Mouse (Mus musculus) heart, embryonic 11.5 days (tissue): ENCODE results near the gene Olfr1110. TPM values are rescaled to one million over a fixed set of nuclear protein-coding genes. Genes with fewer than 3 reads are reported as not detected.
"Not testable (repeated sequence)": the region's sequence is repeated elsewhere in the genome, so short reads cannot be mapped to it uniquely, and the experiment has no call there.

Source experiments
- ATAC-seq: fragments of 200-750 bp; cut with Nextera tagmentation; replicated peaks from 2 replicates; pipeline ENCODE4 v1.8.0; 2017; ENCODE audit warnings: moderate library complexity; ENCODE audit not compliant: insufficient number of reproducible peaks, low FRiP score, low TSS enrichment
- H3K27ac ChIP-seq: fragments of 300-500 bp; sonication (generic); 2 replicates; pipeline ENCODE4 v1.5.1; 2014; ENCODE audit warnings: mild to moderate bottlenecking, low read depth, low read length
- H3K27me3 ChIP-seq: fragments of 300-500 bp; sonication (generic); 2 replicates; pipeline ENCODE4 v1.6.1; 2014; ENCODE audit warnings: mild to moderate bottlenecking, low read length, mixed read lengths; ENCODE audit not compliant: control insufficient read depth, insufficient read depth
- H3K36me3 ChIP-seq: fragments of 300-500 bp; sonication (generic); 2 replicates; pipeline ENCODE4 v1.6.1; 2014; ENCODE audit warnings: mild to moderate bottlenecking, low read length, moderate library complexity, mixed read lengths; ENCODE audit not compliant: control insufficient read depth, insufficient read depth
- H3K4me1 ChIP-seq: fragments of 300-500 bp; sonication (generic); 2 replicates; pipeline ENCODE4 v1.6.1; 2014; ENCODE audit warnings: low read length; ENCODE audit not compliant: control insufficient read depth, insufficient read depth
- H3K4me2 ChIP-seq: fragments of 300-500 bp; sonication (generic); 2 replicates; pipeline ENCODE4 v1.6.1; 2014; ENCODE audit warnings: mild to moderate bottlenecking, moderate library complexity
- H3K4me3 ChIP-seq: fragments of 300-500 bp; sonication (generic); 2 replicates; pipeline ENCODE4 v1.5.1; 2014; ENCODE audit warnings: low read depth, low read length
- H3K9ac ChIP-seq: fragments of 300-500 bp; sonication (generic); 2 replicates; pipeline ENCODE4 v1.6.1; 2014; ENCODE audit warnings: mild to moderate bottlenecking, low read depth, low read length, moderate library complexity
- H3K9me3 ChIP-seq: fragments of 300-500 bp; sonication (generic); replicated peaks from 2 replicates; pipeline ENCODE4 v1.6.1; 2016; ENCODE audit warnings: low read length; ENCODE audit not compliant: control insufficient read depth
- WGBS: fragments of 180-500 bp; shearing (Covaris S2); extraction: QIAGEN DNeasy Blood & Tissue Kit; methylation state at CpG from one replicate; pipeline ENCODE4 v1.1.7; 2014; ENCODE audit not compliant: insufficient replicate concordance; 5-methylcytosine and 5-hydroxymethylcytosine counted together
- polyA plus RNA-seq: library from polyadenylated mRNA; unstranded; fragments of >200 nt; fragmentation: Nextera tagmentation; extraction: Ambion mirVana; gene quantifications from 2 replicates; pipeline ENCODE4 v1.2.1, GENCODE M21; 2014

Gene Olfr1110
- not detected in 2 replicates for polyA plus RNA-seq

GRCm38 (mm10) chr2:87140200-87140599 lies at the start of gene Olfr1110:
Gene Olfr1110 (minus strand): TSS chr2:87140300.
- Histone ChIP-seq H3K27me3 (no peaks in the 10 kb centered on the region), H3K36me3 (no peaks in the 10 kb centered on the region), H3K4me2 (no peak within 1 kb of the TSS), H3K9ac (no peak within 1 kb of the TSS), H3K4me3 (no peak within 1 kb of the TSS), H3K27ac (no peak within 1 kb of the TSS), H3K4me1 (no peaks in the 10 kb centered on the region), H3K9me3 (no peaks in the 10 kb centered on the region)
- 67% methylated on average over 1 of the region's 1 CpGs for WGBS
- no peak for ATAC-seq

- no peaks in the 10 kb centered on the region for H3K27me3 ChIP-seq
- WGBS, result 75% methylated on average over 1 of the region's 1 CpGs
- ATAC-seq, result no peak
- H3K4me2 ChIP-seq, result no peak within 1 kb of the TSS
- H3K4me3 ChIP-seq, result no peak within 1 kb of the TSS
- no peaks in the 10 kb centered on the region for H3K9me3 ChIP-seq
- H3K9ac ChIP-seq, result no peak within 1 kb of the TSS
- no peaks in the 10 kb centered on the region for H3K36me3 ChIP-seq
- H3K27ac ChIP-seq, result no peak within 1 kb of the TSS
- no peaks in the 10 kb centered on the region for H3K4me1 ChIP-seq
Observed at GRCm38 (mm10) chr2:87187498-87187897, 47.4 kb upstream of the Olfr1110 start, which contains the start of gene Olfr1112. Gene Olfr1112 (plus strand): TSS chr2:87187798.

- 67% methylated on average over 2 of the region's 2 CpGs for WGBS
- H3K9me3 ChIP-seq, ATAC-seq, H3K4me3 ChIP-seq, H3K36me3 ChIP-seq, H3K4me2 ChIP-seq, H3K9ac ChIP-seq, H3K27ac ChIP-seq, H3K27me3 ChIP-seq, H3K4me1 ChIP-seq: not testable (repeated sequence)
Observed at GRCm38 (mm10) chr2:87167731-87168130, 27.6 kb upstream of the Olfr1110 start.

GRCm38 (mm10) chr2:87152524-87152923 lies 12.4 kb upstream of the Olfr1110 start, which contains the start of gene Olfr1111:
Gene Olfr1111 (minus strand): TSS chr2:87152624.
- Histone ChIP-seq H3K4me3 (no peak within 1 kb of the TSS), H3K27me3 (no peaks in the 10 kb centered on the region), H3K36me3 (no peaks in the 10 kb centered on the region), H3K9ac (no peak within 1 kb of the TSS), H3K4me1 (no peaks in the 10 kb centered on the region), H3K27ac (no peak within 1 kb of the TSS), H3K9me3 (no peaks in the 10 kb centered on the region), H3K4me2 (no peak within 1 kb of the TSS)
- ATAC-seq, result no peak

- ATAC-seq, result no peak
- no peaks in the 10 kb centered on the region for H3K9me3 ChIP-seq
- H3K27me3 ChIP-seq, result no peaks in the 10 kb centered on the region
- H3K4me1 ChIP-seq, result no peaks in the 10 kb centered on the region
- no peak within 1 kb of the TSS for H3K4me3 ChIP-seq
- H3K27ac ChIP-seq, result no peak within 1 kb of the TSS
- H3K9ac ChIP-seq, result no peak within 1 kb of the TSS
- no peaks in the 10 kb centered on the region for H3K36me3 ChIP-seq
- no peak within 1 kb of the TSS for H3K4me2 ChIP-seq
Observed at GRCm38 (mm10) chr2:87114467-87114866, 25.6 kb downstream of the Olfr1110 start, which contains the start of gene Olfr259. Gene Olfr259 (minus strand): TSS chr2:87114567.

DNA sequence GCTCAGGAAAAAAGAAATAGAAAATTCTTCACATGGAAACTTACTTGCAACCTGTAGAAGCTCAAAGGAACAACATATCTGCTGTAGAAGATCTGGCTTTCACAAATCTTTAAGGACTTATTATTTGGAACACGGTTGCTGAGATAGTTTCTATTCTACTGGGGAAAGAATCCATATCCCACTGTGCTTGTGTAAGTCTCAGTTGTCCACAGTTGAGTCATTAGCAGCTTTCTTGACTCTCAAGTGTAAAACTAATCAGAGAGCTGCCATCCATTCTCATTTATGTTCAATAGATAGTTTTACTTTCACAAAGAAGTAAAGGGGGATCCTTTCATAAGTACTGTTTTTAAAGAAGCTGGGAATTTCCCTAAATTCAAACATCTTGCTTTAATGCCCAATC lies 44.2 kb downstream of the Olfr1110 start, which contains the start of gene Olfr1109:
TSS of gene Olfr1109 (minus strand) at position 101 of the 400 bp plus-strand sequence.
- ATAC-seq, result no peak
- H3K9ac ChIP-seq, result no peak within 1 kb of the TSS

More for the DNA sequence above, 44.2 kb downstream of the Olfr1110 start, which contains the start of gene Olfr1109:
- no peak within 1 kb of the TSS for H3K27ac ChIP-seq
- no peak within 1 kb of the TSS for H3K4me3 ChIP-seq
- H3K4me1 ChIP-seq, result no peaks in the 10 kb centered on the region
- H3K27me3 ChIP-seq, result no peaks in the 10 kb centered on the region
- H3K36me3 ChIP-seq, result no peaks in the 10 kb centered on the region
- H3K4me2 ChIP-seq, result no peak within 1 kb of the TSS
- no peaks in the 10 kb centered on the region for H3K9me3 ChIP-seq
- 68% methylated on average over 1 of the region's 1 CpGs for WGBS

Other genes with a start within 250 kb of the Olfr1110 start
- not detected in 2 replicates for gene Olfr1097, start 248.1 kb downstream of the Olfr1110 start, polyA plus RNA-seq
- gene Olfr1098, start 215.8 kb downstream of the Olfr1110 start, polyA plus RNA-seq, result not detected in 2 replicates
- not detected in 2 replicates for gene Olfr1099, start 179.6 kb downstream of the Olfr1110 start, polyA plus RNA-seq
- not detected in 2 replicates for gene Olfr1100, start 160.3 kb downstream of the Olfr1110 start, polyA plus RNA-seq
- gene Olfr1101, start 149.1 kb downstream of the Olfr1110 start, polyA plus RNA-seq, result not detected in 2 replicates
- gene Olfr1102, start 141.9 kb downstream of the Olfr1110 start, polyA plus RNA-seq, result not detected in 2 replicates
- gene Olfr1104, start 113.2 kb downstream of the Olfr1110 start, polyA plus RNA-seq, result not detected in 2 replicates
- gene Olfr1105, start 103.8 kb downstream of the Olfr1110 start, polyA plus RNA-seq, result not detected in 2 replicates
- gene Olfr1106, start 88.0 kb downstream of the Olfr1110 start, polyA plus RNA-seq, result not detected in 2 replicates
- not detected in 2 replicates for gene Olfr1107, start 64.5 kb downstream of the Olfr1110 start, polyA plus RNA-seq
- gene Olfr1109, start 44.3 kb downstream of the Olfr1110 start, polyA plus RNA-seq, result not detected in 2 replicates
- not detected in 2 replicates for gene Olfr259, start 25.7 kb downstream of the Olfr1110 start, polyA plus RNA-seq
- gene Olfr1111, start 12.3 kb upstream of the Olfr1110 start, polyA plus RNA-seq, result not detected in 2 replicates
- gene Olfr1112, start 47.5 kb upstream of the Olfr1110 start, polyA plus RNA-seq, result not detected in 2 replicates
- gene Olfr1113, start 68.7 kb upstream of the Olfr1110 start, polyA plus RNA-seq, result not detected in 2 replicates
- gene Olfr1115, start 107.7 kb upstream of the Olfr1110 start, polyA plus RNA-seq, result not detected in 2 replicates
- not detected in 2 replicates for gene Olfr1116, start 127.2 kb upstream of the Olfr1110 start, polyA plus RNA-seq
- gene Olfr1118, start 167.3 kb upstream of the Olfr1110 start, polyA plus RNA-seq, result not detected in 2 replicates
- not detected in 2 replicates for gene Olfr1120, start 214.5 kb upstream of the Olfr1110 start, polyA plus RNA-seq
- not detected in 2 replicates for gene Olfr1121, start 229.6 kb upstream of the Olfr1110 start, polyA plus RNA-seq
- not detected in 2 replicates for gene Olfr1122, start 245.5 kb upstream of the Olfr1110 start, polyA plus RNA-seq